Mouse (Mus musculus): ENCODE measurements around the gene Vwa7.
"Not testable (repeated sequence)": the region's sequence is repeated elsewhere in the genome, so short reads cannot be mapped to it uniquely, and the experiment has no call there.

Vwa7 gene

DNA sequence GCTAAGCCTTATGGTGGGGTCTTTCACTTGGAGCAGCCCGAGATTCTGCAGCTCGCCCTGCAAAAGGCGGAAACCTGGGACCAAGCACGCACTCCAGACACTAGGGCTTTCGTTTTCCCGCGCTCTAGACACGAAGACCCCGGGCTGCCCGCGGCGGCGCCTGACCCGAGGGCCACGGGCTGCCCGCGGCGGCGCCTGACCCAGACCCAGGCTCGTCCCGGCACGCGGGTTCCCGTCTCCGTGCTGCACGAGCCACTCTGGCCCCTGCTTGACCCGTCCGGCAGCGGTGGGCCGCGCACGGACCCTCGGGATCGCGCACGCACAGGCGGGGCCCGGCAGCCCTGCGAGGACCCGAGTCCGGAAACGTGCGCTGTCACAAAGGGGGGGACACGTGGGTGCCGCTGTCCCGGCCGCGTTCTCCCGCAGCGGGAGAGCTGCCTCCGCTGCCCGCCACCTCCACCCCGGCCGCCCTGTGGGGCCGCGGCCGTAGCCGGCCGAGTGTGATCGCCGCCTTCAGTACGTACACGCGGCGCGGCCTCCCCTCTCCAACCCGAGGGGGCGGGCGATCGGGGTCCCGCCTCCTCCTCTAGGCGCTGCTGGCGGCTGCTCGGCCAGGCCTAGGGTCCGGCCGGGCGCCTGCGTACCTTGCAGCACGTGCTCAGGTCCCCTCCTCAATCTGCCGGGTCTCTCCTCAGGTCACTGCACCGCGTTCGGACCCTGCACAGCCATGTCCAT lies 15.5 kb upstream of the Vwa7 start, which contains the start of gene Vars:
Gene Vars, plus strand, starts transcription at position 271 of the 735 bp plus-strand sequence.
- peak; percentile 81 for DNase-seq

DNA sequence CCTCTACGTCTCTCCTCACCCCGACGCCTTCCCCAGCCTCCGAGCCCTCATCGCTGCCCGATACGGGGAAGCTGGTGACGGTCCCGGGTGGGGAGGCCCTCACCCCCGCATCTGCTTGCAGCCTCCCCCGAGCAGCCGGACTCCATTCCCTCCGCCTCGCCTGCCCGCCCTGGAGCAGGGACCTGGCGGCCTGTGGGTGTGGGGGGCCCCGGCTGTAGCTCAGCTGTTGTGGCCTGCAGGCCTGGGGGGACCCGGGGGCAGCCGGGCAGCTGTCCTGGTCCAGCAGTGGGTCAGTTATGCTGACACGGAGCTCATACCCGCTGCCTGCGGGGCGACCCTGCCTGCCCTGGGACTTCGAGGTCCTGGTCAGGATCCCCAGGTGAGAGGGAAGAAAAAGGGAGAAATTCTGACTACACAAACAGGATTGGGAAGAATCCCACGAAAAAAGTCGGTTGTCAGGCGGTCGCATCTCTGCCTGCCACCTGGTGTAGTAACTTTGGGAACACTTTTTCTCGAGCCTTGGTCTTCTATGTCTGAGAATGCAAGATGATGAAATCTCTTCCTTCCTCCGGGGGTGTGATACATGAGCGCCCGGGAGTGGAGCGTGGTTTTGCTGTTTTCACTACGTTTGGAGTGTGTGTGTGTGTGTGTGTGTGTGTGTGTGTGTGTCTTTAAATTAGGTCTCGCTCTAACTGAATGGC lies 14.8 kb upstream of the Vwa7 start:
- DNase-seq = no peak

DNA sequence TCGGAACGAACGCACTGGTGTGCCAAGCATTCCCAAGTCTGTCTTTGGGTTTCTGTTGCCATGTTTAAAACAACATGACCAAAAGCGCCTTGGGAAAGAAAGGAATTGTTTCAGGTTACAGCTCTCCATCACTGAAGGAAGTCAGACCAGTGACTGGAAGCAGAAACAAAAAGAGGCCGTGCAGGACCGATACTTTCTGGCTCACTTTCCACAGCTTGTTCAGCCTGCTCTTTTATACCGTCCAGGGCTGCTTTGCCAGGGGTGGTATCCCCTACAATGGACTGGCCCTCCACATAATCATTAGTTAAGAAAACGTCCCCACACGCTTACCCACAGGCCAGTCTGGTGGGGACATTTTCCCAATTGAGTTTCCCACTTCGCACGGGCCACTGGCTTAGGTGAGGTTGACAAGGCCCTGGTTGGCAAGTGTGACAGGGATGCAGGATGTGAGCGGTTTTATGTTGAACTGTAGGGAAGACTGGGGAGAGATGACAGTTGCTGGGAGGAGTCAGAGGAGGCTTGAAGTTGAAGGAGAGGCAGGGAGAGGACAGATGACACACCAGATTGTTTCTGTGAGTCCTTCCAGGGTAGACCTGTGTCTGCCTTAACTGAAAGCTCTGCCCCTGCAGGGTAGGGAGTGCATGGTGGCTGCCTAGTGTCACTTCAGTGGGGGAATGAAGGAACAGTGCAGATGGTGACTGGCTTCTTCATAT lies 14.1 kb upstream of the Vwa7 start:
- peak; percentile 45 for DNase-seq

DNA sequence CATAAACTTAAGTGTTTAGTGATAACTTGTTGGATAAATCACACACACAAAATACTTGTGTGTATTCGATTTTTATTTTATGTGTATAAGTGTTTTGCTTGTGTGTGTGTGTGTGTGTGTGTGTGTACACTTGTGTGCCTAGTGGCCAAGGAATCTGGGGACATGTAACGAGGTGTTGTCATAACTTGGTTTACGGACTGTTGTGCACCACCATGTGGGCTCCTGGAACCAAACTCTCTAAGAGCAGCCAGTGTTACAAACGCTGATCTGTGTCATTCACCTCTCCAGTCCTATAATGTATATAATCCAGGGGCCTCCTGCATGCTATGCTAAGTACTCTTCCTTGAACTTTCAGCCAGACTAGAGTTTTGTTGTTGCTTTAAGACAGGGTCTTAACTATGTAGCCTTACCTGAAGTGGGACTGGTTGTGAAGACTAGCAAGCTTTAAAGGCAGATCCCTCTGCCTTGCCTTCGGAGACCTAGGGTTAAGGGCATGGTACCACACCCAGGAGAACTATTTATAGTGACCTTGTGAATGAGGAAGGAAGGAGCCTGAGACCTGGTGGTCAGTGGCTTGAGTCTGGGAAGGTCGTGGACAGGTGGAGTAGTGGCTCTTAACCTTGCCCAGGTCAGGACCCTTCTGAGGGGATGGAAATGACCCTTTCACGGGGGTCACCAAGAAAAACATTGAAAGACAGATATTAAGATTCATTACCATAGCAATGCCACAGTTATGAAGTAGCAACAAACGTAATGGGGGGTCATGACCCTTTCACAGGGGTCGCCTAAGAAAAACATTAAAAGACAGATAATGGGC lies 13.1 kb upstream of the Vwa7 start:
- no peak for DNase-seq

DNA sequence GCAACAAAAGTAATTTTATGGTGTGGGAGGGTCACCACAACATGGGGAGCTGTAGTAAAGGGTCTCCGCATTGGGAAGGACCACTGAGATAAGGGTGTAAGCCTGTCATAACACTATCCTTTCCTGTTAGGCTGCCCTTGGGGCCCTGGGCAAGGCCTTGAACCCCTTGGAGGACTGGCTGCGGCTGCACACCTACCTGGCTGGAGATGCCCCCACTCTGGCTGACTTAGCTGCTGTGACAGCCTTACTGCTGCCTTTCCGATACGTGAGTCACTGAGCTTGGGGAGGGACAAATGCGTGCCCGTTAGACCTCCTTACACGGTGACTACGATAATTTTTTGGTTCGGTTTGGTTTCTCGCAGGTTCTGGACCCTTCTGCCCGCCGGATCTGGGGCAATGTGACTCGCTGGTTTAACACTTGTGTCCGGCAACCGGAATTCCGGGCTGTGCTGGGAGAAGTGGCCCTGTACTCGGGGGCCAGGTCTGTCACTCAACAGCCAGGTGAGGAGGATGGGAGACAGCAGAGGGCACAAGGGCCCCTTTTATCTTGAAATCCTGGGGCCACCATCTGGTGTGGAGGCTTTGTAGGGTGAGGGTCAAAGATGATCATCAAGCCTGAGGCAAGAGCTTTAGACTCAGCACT lies 12.2 kb upstream of the Vwa7 start:
- DNase-seq = no peak

DNA sequence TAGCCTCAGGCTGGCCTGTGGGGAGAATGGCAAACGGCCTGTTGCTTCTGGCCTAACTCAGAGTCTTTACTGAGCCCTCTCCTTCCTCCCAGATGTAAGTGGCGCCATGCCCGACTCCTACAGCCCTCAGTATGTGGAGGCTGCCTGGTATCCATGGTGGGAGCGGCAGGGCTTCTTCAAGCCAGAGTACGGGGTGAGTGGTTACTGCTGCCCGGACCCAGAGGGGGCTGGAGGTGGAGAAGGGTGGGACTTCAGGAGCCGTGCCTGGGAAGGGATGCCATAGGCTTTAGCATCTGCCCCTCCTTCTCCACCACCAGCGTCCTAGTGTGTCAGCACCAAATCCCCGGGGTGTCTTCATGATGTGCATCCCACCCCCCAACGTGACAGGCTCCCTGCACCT lies 11.2 kb upstream of the Vwa7 start:
- peak; percentile 35 for DNase-seq

DNA sequence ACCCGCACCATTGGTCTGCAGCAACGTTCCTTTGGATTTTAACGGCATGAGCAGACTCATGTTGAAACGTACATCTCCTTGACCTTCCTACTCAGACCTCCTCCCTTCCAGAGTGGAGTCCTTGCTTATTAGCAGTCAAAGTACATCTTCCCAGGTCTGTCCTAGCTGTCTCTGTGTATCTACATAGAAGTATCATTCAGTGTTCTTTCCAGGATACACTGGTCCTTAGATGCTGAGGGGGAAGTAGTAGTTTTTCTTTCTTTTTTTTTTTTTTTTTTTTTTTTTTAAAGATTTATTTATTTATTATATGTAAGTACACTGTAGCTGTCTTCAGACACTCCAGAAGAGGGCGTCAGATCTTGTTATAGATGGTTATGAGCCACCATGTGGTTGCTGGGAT lies 10.5 kb upstream of the Vwa7 start:
- DNase-seq = not testable (repeated sequence)

DNA sequence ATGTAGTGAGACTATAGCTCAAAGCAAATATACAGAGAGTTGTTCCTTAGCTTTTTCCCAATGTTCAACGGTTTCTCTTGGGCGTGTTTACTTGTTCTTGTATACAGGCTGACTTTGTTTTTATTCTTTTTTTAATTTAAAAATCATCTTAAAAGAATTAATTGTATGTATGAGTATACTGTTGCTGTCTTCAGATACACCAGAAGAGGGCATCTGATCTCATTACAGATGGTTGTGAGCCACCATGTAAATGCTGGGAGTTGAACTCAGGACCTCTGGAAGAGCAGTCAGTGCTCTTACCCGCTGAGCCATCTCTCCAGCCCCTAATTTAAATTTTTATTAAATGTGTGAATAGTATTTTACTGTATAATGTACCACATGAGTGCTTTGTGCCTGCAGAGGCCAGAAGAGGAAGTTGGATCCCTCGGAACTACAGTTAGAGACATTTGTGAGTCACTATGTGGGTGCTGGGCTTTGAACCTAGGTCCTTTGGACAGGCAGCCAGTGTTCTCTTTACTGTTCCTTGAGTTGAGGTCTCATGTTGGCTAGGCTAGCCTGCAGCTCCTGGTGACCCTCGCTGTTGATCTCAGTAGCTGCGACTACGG lies 8.9 kb upstream of the Vwa7 start:
- no peak for DNase-seq

DNA sequence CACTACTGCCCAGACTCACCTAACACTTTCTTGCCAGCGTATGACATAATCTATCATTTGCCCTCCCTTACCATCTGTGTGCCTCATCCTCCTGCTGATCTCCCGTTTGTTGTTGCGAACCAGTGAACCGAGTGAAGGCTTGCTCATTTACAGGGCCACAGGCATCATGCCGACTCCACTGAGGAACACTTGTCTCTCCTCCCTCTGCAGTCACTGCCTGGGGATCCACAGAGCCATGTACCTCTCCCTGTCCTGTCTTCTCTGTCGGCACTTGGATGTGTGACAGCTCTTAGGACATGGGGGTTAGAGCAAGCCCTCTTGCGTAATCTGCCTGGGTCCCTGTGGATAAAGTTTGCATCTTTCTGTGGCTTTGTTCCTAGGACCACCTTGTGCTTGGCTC lies 6.8 kb upstream of the Vwa7 start:
- peak; percentile 91 for DNase-seq

DNA sequence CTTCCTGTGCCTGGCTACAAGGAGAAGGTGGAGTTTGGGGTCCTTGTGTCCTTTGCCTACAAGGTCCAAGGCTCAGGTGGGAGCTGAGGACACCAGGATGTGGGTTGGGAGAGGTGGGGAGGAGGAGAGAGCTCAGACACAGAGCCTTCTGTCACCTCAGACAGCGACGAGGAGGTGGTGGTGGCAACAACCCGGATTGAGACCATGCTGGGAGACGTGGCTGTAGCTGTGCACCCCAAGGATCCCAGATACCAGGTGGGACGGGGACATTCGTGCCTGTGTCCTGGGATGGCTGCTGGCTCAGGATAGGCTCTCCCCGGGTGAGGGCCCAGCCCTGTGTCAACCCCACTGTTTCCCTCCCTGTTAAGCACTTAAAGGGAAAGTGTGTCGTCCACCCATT lies 4.9 kb upstream of the Vwa7 start:
- DNase-seq = no peak

DNA sequence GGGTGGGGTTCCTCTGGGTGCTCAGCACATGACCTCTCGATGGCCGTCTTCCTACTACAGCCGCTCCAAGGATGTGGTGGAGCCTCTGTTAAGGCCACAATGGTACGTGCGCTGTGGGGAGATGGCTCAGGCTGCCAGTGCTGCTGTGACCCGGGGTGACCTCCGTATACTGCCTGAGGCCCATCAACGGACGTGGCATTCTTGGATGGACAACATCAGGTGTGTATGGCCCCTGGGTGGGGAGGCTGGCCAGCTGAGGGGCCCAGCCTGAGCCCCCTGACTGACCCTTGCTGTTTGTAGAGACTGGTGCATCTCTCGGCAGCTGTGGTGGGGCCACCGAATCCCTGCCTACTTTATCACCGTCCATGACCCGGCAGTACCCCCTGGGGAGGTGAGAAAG lies 3.9 kb upstream of the Vwa7 start:
- no peak for DNase-seq

DNA sequence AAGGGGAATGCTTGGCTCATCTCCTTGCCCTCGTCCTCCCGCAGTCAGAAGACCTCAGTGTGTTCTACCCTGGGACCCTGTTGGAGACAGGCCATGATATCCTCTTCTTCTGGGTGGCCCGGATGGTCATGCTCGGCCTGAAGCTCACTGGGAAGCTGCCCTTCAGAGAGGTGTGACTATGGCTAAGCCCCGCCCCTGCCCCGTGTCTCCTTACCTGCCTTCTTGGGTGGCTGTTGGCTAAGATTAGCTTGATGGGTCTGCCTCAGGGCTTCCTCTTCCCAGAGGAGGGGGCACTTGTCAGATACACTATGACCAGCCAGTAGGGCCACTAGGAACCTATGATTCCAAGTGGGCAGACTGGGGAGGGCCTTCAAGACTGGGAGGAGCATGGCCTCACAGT lies 3.2 kb upstream of the Vwa7 start:
- DNase-seq = no peak

DNA sequence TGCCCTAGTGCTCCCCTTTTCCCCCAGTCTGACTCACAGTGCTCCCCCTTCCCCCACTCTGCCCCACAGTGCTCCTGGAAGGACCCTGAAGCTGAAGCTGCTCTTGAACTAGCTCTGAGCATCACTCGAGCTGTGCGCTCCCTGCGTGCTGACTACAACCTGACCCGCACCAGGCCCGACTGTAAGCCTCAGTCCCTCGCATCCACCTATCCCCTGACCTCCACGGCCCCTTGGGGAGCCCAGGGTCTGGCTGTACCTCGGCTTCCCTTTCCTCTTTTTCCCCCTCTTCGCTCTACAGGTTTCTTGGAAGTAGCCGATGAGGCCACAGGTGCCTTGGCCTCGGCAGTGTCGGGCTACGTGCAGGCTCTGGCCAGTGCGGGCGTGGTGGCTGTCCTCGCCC lies 1.1 kb upstream of the Vwa7 start:
- DNase-seq = peak; percentile 39

DNA sequence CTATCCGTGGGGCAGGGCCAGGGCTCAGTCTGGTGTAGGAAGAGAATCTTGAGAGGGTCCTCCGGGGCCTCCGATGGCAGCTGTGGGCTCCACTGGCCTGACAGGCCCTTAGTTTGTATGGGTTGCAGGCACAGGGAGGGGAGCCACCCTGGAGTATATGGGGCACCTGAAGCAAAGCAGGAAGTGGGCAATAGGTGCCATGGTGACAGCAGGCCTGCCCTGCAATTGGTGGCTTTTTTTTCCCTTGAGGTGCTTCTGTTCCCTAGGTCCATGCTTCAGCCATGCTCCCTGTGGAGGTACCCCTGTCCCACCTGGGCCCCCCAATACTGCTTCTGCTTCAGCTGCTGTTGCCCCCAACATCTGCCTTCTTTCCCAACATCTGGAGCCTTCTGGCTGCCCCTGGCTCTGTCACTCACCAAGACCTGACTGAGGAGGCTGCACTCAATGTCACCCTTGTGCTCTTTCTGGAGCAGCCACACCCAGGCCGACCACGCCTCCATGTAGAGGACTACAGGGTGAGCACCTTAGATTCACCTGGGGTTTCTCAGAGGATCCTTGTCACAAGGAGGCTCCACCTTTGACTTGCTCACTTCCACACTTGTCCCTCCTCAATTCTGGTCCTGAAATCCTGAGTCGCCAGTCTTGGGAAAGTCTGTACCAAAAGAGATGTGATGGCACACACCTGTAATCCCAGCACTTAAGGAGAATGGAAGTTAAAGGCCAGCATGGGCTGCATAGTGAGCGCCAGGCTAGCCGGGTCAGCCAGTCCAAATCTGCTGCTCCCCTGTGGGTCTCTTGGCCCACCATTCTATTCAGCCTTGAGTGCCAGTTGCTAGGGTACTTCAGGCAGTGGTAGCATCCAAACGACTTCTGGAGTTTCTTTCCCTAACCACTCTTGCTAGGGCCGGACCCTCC lies 669 bp downstream of the Vwa7 start:
- peak; percentile 51 for DNase-seq

DNA sequence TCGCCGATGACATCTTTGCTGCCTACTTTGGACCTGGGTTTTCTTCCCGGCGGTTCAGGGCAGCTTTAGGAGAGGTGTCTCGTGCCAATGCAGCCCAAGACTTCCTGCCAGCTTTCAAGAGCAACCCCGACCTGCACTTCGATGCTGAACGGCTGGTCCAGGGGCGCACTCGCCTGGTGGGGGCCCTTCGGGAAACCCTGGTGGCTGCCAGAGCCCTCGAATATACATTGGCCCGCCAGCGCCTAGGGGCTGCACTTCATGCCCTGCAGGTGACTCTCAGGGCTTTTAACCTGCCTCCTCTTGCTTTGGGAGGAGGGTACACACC lies 1.3 kb downstream of the Vwa7 start:
- DNase-seq = peak; percentile 45

DNA sequence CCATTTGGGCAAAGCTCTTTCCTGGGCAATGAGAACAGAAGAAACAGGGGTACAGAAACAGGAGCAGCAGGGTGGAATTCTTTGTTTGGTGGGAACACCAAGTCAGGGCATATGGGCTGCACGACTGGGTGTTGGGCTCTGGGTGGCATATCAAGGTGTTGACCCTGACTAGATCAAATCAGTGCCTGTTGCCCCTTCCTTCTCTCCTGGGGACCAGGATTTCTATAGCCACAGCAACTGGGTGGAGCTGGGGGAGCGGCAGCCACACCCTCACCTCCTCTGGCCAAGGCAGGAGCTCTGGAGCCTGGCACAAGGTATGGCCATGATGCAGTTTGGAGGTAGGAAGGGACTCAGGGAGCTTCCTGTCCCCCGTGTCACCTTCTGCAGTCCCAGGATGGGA lies 1.8 kb downstream of the Vwa7 start:
- no peak for DNase-seq

DNA sequence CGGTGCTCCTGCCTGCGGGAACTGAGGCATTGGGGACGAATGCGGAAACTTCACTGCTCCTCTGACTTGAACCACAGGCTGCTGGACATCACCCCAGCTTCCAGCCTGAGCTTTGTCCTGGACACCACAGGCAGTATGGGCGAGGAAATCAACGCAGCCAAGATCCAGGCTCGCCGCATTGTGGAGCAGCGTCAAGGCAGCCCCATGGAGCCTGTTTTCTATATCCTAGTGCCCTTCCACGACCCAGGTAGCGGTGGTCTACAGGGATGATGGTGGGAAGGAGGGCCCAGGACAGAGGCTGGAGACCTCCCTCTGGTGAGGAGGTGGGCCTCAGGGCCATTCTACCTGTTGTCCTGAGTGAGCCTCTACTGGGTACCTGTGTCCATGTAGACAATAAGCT lies 3.5 kb downstream of the Vwa7 start:
- DNase-seq = no peak

DNA sequence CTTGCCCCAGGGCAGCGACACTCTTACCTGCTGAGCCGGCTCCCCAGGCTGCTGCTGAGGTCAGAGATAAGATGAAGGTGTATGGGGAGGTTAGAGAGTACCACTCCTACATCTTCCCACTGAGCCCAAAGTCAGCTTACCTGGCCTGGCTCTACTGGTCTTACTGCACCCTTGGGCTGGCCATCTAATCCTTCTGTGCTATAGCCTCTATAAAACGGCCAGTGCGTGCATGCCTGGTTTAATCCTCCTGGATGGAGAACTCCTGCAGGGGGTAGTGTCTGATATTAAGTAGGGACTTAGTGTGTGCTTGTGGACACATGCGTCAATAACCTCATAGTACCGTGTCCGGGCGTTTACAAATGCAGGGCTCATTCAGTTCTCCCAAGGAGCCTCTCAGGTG lies 4.2 kb downstream of the Vwa7 start:
- peak; percentile 43 for DNase-seq

DNA sequence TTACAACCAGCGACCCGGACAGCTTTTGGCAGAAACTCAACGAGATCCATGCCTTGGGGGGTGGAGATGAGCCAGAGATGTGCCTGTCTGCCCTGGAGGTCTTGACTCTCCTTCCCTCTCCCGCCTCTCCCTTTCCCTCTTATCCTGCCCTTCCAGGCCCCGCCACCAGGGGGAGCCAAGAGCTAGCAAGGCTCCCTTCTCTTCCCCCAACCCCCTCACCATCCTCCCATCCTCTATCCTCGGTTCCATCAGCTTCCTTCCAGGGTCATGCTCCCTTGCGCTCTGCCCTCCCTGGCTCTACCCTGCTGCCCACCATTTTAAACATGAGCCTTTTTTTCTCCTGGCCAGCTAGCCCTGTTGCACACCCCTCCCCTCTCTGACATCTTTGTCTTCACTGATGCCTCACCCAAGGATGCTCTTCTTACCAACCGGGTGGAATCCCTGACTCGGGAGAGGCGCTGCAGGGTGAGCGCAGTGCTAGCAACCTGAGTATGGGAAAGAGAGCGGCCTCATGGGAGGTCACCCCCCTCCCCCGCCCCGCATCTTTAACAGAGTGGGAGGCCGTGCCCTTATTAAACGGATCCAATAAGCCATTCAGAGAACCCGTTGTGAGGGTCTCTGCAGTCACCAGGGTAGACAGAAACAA lies 4.9 kb downstream of the Vwa7 start:
- DNase-seq = peak; percentile 92

DNA sequence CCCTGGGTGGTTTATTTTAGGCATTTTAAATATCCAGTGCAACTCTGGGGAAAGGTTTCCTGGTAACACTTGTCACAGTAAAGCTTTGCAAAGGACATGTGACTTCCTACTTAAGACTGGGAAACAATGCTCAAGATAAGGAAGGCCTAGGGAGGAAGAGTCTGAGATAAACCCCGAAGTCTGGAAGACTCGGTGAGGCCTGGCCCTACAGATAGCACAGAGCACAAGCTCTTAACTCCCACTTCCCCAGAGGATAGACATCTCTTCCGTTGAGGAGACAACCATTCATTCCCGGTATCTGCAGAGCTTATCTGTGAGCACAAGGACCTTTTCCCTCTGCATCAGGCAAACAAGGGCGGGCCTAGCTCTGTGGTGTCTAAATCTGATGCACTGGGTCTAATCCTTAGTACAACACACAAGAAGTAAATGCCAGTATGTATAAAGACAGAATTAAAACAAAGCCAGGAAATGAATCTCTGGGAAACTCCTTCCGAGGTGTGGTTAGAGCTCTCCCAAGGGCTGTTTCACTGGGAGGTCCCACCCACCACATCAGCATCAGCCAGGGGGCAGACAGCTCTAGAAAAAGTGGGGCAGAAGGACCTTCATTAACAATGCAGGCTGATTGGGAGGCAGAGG lies 5.6 kb downstream of the Vwa7 start:
- no peak for DNase-seq

Measured in cerebellum, adult 9-10 months (tissue).